Mouse (Mus musculus): ENCODE data around the gene Cd300lf. TPM values are rescaled to one million over a fixed set of nuclear protein-coding genes. Genes with fewer than 3 reads are reported as not detected.

Gene Cd300lf
- polyA plus RNA-seq, 1 experiment from 2014 or later = not detected

- Histone ChIP-seq H3K4me1 (peaks cover 43% of the 10 kb centered on the region), H3K27me3 (replicated peaks) (peaks cover 21% of the 10 kb centered on the region), H3K9ac (no peak overlapping the region), H3K4me2 (replicated peaks) (no peak overlapping the region), H3K36me3 (no peaks in the 10 kb centered on the region), H3K27ac (no peak overlapping the region), H3K4me3 (no peak overlapping the region), H3K9me3 (no peaks in the 10 kb centered on the region)
- ATAC-seq (ENCODE audit: low FRiP score, low read depth) = no peak
- WGBS = 91% methylated on average over 8 of the region's 8 CpGs
These were observed 33.9 kb upstream of the Cd300lf start for GRCm38 (mm10) chr11:115167631-115168249.

- Histone ChIP-seq H3K4me1 (peaks cover 40% of the 10 kb centered on the region), H3K27ac (no peak overlapping the region), H3K27me3 (replicated peaks) (peaks cover 30% of the 10 kb centered on the region), H3K36me3 (no peaks in the 10 kb centered on the region), H3K9ac (no peak overlapping the region), H3K4me2 (replicated peaks) (no peak overlapping the region), H3K4me3 (no peak overlapping the region), H3K9me3 (no peaks in the 10 kb centered on the region)
- 78% methylated on average over 3 of the region's 3 CpGs for WGBS
- no peak for ATAC-seq (ENCODE audit: low FRiP score, low read depth)
These were observed 33.0 kb upstream of the Cd300lf start for GRCm38 (mm10) chr11:115166776-115167175.

GRCm38 (mm10) chr11:115164976-115165374, 31.2 kb upstream of the Cd300lf start:
- WGBS = under 1% methylated on average over 9 of the region's 9 CpGs
- H3K27ac ChIP-seq = no peak overlapping the region

GRCm38 (mm10) chr11:115164341-115164975, 30.7 kb upstream of the Cd300lf start:
- peaks cover 30% of the 10 kb centered on the region for H3K27me3 ChIP-seq (replicated peaks)
- H3K9ac ChIP-seq = peak overlapping the region; percentile 60
- no peak for ATAC-seq (ENCODE audit: low FRiP score, low read depth)
- peak overlapping the region; percentile 87 for H3K4me2 ChIP-seq (replicated peaks)
- H3K4me1 ChIP-seq = peaks cover 31% of the 10 kb centered on the region
- H3K27ac ChIP-seq = no peak overlapping the region
- no peaks in the 10 kb centered on the region for H3K9me3 ChIP-seq
- peak overlapping the region; percentile 58 for H3K4me3 ChIP-seq
- under 1% methylated on average over 14 of the region's 14 CpGs for WGBS
- H3K36me3 ChIP-seq = no peaks in the 10 kb centered on the region

More at GRCm38 (mm10) chr11:115164976-115165374, 31.2 kb upstream of the Cd300lf start:
- Histone ChIP-seq H3K4me3 (peak overlapping the region; percentile 58), H3K9ac (peak overlapping the region; percentile 60), H3K4me2 (replicated peaks) (peak overlapping the region; percentile 87), H3K36me3 (no peaks in the 10 kb centered on the region), H3K27me3 (replicated peaks) (peaks cover 30% of the 10 kb centered on the region), H3K9me3 (no peaks in the 10 kb centered on the region), H3K4me1 (peaks cover 31% of the 10 kb centered on the region)
- no peak for ATAC-seq (ENCODE audit: low FRiP score, low read depth)

GRCm38 (mm10) chr11:115163568-115164150, 29.9 kb upstream of the Cd300lf start:
- H3K9ac ChIP-seq = peak overlapping the region; percentile 60
- no peak overlapping the region for H3K27ac ChIP-seq
- no peaks in the 10 kb centered on the region for H3K36me3 ChIP-seq
- H3K9me3 ChIP-seq = no peaks in the 10 kb centered on the region
- H3K27me3 ChIP-seq (replicated peaks) = peaks cover 30% of the 10 kb centered on the region
- WGBS = under 1% methylated on average over 47 of the region's 47 CpGs
- H3K4me3 ChIP-seq = peak overlapping the region; percentile 58
- peak; percentile 26 for ATAC-seq (ENCODE audit: low FRiP score, low read depth)
- H3K4me1 ChIP-seq = peaks cover 31% of the 10 kb centered on the region
- H3K4me2 ChIP-seq (replicated peaks) = peak overlapping the region; percentile 87

- no peaks in the 10 kb centered on the region for H3K36me3 ChIP-seq
- peaks cover 30% of the 10 kb centered on the region for H3K27me3 ChIP-seq (replicated peaks)
- under 1% methylated on average over 47 of the region's 47 CpGs for WGBS
These were observed 29.2 kb upstream of the Cd300lf start, which contains the start of gene Slc9a3r1 for GRCm38 (mm10) chr11:115162832-115163480. TSS of gene Slc9a3r1 (plus strand) at chr11:115163341.

GRCm38 (mm10) chr11:115162205-115162601, 28.4 kb upstream of the Cd300lf start:
- Histone ChIP-seq H3K27me3 (replicated peaks) (peaks cover 33% of the 10 kb centered on the region), H3K27ac (no peak overlapping the region), H3K9me3 (no peaks in the 10 kb centered on the region), H3K36me3 (no peaks in the 10 kb centered on the region), H3K4me1 (peaks cover 36% of the 10 kb centered on the region), H3K4me3 (0 out of 2 replicates have a peak overlapping the region, but pooled peaks have one; percentile 58), H3K9ac (no peak overlapping the region), H3K4me2 (replicated peaks) (peak overlapping the region; percentile 87)
- no peak for ATAC-seq (ENCODE audit: low FRiP score, low read depth)
- 27% methylated on average over 9 of the region's 9 CpGs for WGBS

More at GRCm38 (mm10) chr11:115162832-115163480, 29.2 kb upstream of the Cd300lf start, which contains the start of gene Slc9a3r1:
- Histone ChIP-seq H3K9me3 (no peaks in the 10 kb centered on the region), H3K4me3 (peak within 1 kb of the TSS; percentile 58), H3K4me1 (peaks cover 33% of the 10 kb centered on the region), H3K4me2 (replicated peaks) (peak within 1 kb of the TSS; percentile 87), H3K27ac (no peak within 1 kb of the TSS), H3K9ac (peak within 1 kb of the TSS; percentile 60)
- ATAC-seq (ENCODE audit: low FRiP score, low read depth) = peak; percentile 92

GRCm38 (mm10) chr11:115161578-115162204, 27.9 kb upstream of the Cd300lf start:
- H3K9ac ChIP-seq = no peak overlapping the region
- no peaks in the 10 kb centered on the region for H3K36me3 ChIP-seq
- WGBS = 66% methylated on average over 9 of the region's 9 CpGs
- no peak overlapping the region for H3K4me2 ChIP-seq (replicated peaks)
- peaks cover 33% of the 10 kb centered on the region for H3K27me3 ChIP-seq (replicated peaks)
- ATAC-seq (ENCODE audit: low FRiP score, low read depth) = no peak
- H3K9me3 ChIP-seq = no peaks in the 10 kb centered on the region
- no peak overlapping the region for H3K27ac ChIP-seq
- H3K4me1 ChIP-seq = peaks cover 36% of the 10 kb centered on the region
- H3K4me3 ChIP-seq = no peak overlapping the region

GRCm38 (mm10) chr11:115160883-115161577, 27.2 kb upstream of the Cd300lf start:
- H3K4me1 ChIP-seq = peaks cover 36% of the 10 kb centered on the region
- H3K9ac ChIP-seq = no peak overlapping the region
- WGBS = 37% methylated on average over 10 of the region's 10 CpGs
- H3K27ac ChIP-seq = no peak overlapping the region
- H3K27me3 ChIP-seq (replicated peaks) = peaks cover 39% of the 10 kb centered on the region
- no peak overlapping the region for H3K4me2 ChIP-seq (replicated peaks)
- H3K36me3 ChIP-seq = no peaks in the 10 kb centered on the region
- ATAC-seq (ENCODE audit: low FRiP score, low read depth) = no peak
- H3K9me3 ChIP-seq = no peaks in the 10 kb centered on the region
- H3K4me3 ChIP-seq = no peak overlapping the region

GRCm38 (mm10) chr11:115160016-115160797, 26.4 kb upstream of the Cd300lf start:
- Histone ChIP-seq H3K4me2 (replicated peaks) (no peak overlapping the region), H3K27ac (no peak overlapping the region), H3K9ac (no peak overlapping the region), H3K9me3 (no peaks in the 10 kb centered on the region), H3K4me1 (peaks cover 34% of the 10 kb centered on the region), H3K36me3 (no peaks in the 10 kb centered on the region), H3K4me3 (no peak overlapping the region), H3K27me3 (replicated peaks) (peaks cover 39% of the 10 kb centered on the region)
- 53% methylated on average over 11 of the region's 11 CpGs for WGBS
- ATAC-seq (ENCODE audit: low FRiP score, low read depth) = no peak

Data from neural tube, embryonic 12.5 days (tissue).